Mouse (Mus musculus) inflammation-experienced regulatory T-cells, adult 16 weeks (primary cell): ENCODE results near the gene Ubox5. TPM values are rescaled to one million over a fixed set of nuclear protein-coding genes. Genes with fewer than 3 reads are reported as not detected.

Experiments used
- polyA plus RNA-seq: library from polyadenylated mRNA; unstranded; fragments of 100-300 nt; shearing (Covaris generic); gene quantifications from one replicate; pipeline ENCODE4 v1.2.1, GENCODE M21; 2017

Ubox5 gene
- polyA plus RNA-seq, result 16.5 TPM

DNA sequence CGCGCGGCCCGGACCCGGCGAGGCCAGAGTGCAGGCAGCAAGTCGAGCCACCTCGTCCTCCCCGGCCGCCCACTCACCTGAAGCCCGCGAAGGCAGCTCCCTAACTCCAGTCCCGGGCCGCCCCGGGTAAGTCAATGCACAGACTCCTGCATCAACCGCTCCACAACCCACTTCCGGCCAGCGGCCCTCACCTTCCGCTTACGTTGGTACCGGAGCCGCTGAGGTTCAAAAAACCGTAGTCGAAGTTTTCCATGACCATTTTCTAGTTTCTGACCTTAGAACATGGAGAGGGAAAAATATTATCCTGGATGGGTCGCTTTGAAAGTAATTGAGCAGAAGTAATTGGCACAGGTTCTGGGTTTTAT is at the start of gene Ubox5, which contains the start of gene Fastkd5:
Gene Ubox5, minus strand, starts transcription at position 200 of the 365 bp plus-strand sequence.
Gene Fastkd5, minus strand, starts transcription at position 189 of the 365 bp plus-strand sequence.

DNA sequence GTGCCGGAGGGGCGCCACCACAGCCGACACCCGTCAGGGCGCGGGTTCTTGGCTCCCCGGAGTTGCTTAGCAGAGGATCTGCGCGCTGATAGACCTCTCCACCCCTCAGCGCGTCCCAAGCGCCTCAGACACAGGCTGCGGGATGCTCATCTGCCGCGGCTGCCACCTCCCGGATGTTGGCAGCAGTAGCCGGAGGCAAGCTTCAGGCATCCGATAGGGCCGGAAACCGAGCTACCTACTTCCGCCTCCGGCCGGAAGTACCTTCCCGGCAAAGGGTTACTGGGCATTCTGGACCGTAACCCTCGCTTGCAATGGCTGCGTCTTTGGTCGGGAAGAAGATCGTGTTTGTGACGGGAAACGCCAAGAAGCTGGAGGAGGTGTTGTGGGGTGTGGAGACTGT is 37.7 kb upstream of the Ubox5 start, which contains the start of gene Itpa:
Gene Itpa, plus strand, starts transcription at position 52 of the 400 bp plus-strand sequence.

DNA sequence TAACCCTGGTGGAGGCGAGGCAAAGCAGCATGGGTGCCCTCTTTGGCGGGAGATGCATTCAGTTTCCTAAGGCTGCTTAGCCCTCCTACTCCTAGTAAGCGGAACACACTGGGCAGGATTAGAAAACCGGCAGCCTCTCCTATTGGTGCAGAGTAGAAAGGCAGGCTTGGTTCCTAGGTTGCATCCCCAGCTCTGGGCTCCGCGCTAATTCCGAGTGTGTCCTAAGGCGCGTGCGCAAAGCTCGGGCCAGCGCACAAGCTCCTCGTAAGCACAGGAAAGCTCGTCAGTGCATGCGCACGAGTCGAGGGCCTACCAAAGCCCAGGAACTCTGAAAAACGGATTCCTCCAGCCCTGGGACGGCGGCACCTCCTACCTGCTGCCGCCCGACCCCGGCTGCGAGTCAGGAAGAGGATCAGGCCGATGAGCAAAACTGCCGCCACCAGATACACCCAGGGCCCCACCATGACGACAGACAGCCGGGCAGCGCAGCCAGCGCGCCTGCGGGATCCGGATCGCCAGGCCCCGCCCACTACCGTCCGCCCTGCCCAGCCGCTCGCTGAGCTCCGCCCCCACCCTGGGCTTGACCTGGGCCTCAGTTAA is 34.4 kb upstream of the Ubox5 start, which contains the start of gene Ddrgk1:
Gene Ddrgk1, minus strand, starts transcription at position 558 of the 600 bp plus-strand sequence.

DNA sequence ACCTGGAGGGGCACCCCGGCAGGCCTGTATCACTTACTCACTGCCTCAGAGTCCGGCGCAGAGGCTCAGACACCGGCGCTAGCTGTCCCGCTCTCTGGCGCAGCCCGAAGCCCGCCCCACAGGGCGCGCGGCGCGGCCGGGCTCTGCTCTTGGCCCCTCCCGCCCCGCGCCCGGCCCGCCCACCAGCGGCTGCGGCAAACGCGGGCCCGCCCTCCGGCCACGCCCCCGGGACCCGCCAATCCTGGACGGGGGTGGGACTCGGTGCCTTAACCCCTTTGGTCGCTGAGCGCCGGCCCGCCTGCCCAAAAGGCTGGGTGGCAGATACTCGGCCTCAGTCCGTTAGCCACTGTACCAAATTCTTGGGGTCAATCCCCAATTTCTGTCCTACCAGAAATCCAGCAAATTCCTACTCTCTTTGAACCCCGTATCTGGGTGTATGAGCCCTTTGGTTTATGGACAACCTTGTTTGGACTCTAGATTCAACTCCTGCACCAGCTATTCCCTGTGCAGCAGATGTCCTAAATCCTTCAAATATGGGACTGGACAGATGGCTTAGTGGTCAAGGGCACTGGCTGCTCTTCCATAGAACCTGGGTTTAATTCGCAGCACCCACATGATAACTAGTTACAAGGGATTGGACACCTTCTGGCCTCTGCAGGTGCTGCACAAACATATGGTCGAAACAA is 13.0 kb upstream of the Ubox5 start, which contains the start of gene Lzts3:
Gene Lzts3, minus strand, starts transcription at position 120 of the 686 bp plus-strand sequence.

DNA sequence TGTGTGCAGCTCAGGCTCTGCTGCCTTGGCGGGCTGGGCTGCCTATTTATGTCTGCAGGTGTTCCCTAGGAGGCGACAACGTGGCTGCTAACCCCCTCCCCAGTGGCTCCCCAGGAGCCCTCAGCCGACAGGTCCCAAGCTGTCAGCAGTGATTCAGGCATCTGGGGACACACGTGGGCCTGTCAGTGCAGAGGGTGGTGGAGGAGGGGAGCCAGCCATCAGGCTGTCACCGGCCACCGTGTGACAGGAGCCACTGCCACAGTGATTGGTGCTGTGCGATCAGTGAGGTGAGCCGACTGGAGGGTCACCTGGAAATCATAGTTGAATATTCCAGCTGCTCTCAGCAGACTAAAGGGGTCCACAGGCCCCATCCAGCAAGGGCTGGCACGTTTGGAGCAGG is 47.3 kb downstream of the Ubox5 start, which contains the start of gene Avp:
Gene Avp, minus strand, starts transcription at position 3 of the 400 bp plus-strand sequence.

DNA sequence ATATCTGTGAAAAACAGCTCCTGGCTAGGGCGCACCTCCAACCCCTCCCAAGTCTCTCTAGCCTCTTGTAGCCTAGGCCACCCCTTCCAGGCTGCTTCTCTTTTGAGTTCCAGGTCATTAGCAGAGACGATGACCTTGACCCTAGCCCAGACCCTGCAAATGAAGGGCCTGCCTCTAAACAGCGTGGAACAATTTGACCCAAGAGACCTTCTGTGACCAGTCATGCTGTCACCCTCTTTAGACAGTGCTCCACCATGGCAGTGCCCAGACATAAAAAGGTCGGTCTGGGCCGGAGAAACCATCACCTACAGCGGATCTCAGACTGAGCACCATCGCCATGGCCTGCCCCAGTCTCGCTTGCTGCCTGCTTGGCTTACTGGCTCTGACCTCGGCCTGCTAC is 54.0 kb downstream of the Ubox5 start, which contains the start of gene Oxt:
Gene Oxt, plus strand, starts transcription at position 301 of the 400 bp plus-strand sequence.

DNA sequence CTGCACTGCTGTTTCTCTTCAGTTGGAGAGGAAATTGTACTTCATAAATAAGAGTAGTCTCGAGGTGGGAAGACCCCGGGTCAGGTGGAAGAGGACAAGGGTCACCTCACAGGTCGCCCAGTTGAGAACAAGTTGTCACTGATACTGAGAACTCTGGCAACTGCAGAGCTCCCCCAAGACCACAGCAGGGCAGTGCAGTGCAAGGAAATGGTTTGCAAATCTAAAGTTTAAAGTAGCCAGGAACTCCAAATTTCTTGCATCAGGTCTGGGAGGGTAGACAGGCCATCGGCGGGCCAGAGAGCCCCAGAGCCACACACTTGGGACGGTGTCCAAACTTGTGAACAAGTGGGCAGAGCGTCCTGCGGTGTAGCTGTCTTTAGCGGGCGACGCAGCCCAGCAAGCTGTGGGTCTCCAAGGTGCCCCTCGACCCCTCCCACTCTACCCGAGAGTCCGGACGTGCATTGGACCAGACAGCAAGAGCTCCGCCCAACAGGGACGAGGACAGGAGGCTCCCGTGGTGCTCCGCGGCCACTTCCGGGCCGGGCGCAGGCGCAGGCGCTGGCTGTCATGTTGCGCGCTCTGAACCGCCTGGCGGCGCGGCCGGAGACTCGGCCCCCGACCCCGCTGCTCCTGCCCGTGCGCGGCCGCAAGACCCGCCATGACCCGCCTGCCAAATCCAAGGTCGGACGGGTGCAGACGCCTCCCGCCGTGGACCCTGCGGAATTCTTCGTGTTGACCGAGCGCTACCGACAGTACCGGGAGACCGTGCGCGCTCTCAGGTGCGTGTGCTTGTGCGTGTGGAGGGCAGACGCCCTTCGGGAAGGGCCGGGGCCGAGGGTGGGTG is 66.4 kb downstream of the Ubox5 start, which contains the start of gene Mrps26:
Gene Mrps26, plus strand, starts transcription at position 531 of the 844 bp plus-strand sequence.

Other genes starting within 250 kb of the Ubox5 start
- gene Cpxm1, start 232.5 kb downstream of the Ubox5 start, polyA plus RNA-seq, result 0.46 TPM
- gene Gm28372, start 224.8 kb downstream of the Ubox5 start, polyA plus RNA-seq, result not detected
- not detected for gene 1700020A23Rik, start 224.8 kb downstream of the Ubox5 start, polyA plus RNA-seq
- not detected for gene Tmem239, start 223.6 kb downstream of the Ubox5 start, polyA plus RNA-seq
- 296 TPM for gene Vps16, start 205.7 kb downstream of the Ubox5 start, polyA plus RNA-seq
- gene Pced1a, start 205.3 kb downstream of the Ubox5 start, polyA plus RNA-seq, result 22.0 TPM
- 29.2 TPM for gene Ptpra, start 179.8 kb downstream of the Ubox5 start, polyA plus RNA-seq
- 59.1 TPM for gene Mrps26, start 66.3 kb downstream of the Ubox5 start, polyA plus RNA-seq
- not detected for gene Oxt, start 53.9 kb downstream of the Ubox5 start, polyA plus RNA-seq
- gene Avp, start 47.5 kb downstream of the Ubox5 start, polyA plus RNA-seq, result not detected
- gene Fastkd5, start within 50 bp of the Ubox5 start, polyA plus RNA-seq, result 22.3 TPM
- gene Lzts3, start 12.8 kb upstream of the Ubox5 start, polyA plus RNA-seq, result 0.72 TPM
- 183 TPM for gene Ddrgk1, start 34.6 kb upstream of the Ubox5 start, polyA plus RNA-seq
- 51.7 TPM for gene Itpa, start 37.6 kb upstream of the Ubox5 start, polyA plus RNA-seq
- 0.27 TPM for gene Slc4a11, start 67.5 kb upstream of the Ubox5 start, polyA plus RNA-seq